Mouse (Mus musculus) heart, adult 8-10 months (tissue): ENCODE measurements around the gene Gna15. TPM values are rescaled to one million over a fixed set of nuclear protein-coding genes. Genes with fewer than 3 reads are reported as not detected.

Experiments used
- DNase-seq: peaks from one replicate; pipeline ENCODE4 v3.0.0; 2022; ENCODE audit warnings: low spot score
- total RNA-seq, 4 experiments: library from RNA; stranded (reverse); gene quantifications; 2 replicates each; pipeline ENCODE4 v1.2.4; 2022

The Gna15 gene
- total RNA-seq, result under 1 TPM; 0.37 to 0.78 (median 0.54) TPM

- DNase-seq, result no peak
Observed at GRCm38 (mm10) chr10:81524051-81524605, at the start of gene Gna15. TSS of gene Gna15 (minus strand) at chr10:81524225.

GRCm38 (mm10) chr10:81572975-81573374, 49.0 kb upstream of the Gna15 start:
- DNase-seq, result peak; percentile 70

GRCm38 (mm10) chr10:81572133-81572671, 48.2 kb upstream of the Gna15 start:
- DNase-seq, result no peak

- peak; percentile 100 for DNase-seq
Observed at GRCm38 (mm10) chr10:81571501-81571876, 47.5 kb upstream of the Gna15 start.

GRCm38 (mm10) chr10:81570831-81571500, 46.9 kb upstream of the Gna15 start:
- peak; percentile 91 for DNase-seq

DNA sequence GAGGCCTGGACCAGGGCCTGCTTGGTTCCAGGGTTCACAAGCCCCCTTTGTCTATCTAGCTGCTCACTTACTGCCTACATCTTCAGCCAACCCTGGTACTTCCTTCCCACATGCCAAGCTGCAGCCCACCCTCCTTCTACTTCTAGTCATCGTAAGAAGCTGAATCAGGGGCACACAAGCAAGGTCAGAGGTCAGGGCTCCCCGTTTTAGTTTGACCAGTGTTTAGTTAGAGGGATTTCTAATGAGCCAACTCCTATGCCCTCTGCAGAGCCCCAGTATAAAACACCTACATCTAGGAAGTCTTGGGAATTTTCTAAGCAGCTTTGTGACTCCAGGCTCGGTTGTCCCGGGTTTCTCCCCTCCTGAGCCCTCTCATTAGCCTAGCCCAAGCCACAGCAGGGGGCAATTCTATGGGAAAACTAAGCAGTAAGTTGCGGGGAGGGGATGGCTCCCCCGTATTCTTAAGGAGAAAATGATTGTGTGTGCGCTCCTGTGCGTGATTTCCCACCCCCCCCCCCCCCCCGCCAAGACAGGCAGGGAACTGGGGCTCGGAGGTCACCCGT, 46.3 kb upstream of the Gna15 start:
- no peak for DNase-seq

DNA sequence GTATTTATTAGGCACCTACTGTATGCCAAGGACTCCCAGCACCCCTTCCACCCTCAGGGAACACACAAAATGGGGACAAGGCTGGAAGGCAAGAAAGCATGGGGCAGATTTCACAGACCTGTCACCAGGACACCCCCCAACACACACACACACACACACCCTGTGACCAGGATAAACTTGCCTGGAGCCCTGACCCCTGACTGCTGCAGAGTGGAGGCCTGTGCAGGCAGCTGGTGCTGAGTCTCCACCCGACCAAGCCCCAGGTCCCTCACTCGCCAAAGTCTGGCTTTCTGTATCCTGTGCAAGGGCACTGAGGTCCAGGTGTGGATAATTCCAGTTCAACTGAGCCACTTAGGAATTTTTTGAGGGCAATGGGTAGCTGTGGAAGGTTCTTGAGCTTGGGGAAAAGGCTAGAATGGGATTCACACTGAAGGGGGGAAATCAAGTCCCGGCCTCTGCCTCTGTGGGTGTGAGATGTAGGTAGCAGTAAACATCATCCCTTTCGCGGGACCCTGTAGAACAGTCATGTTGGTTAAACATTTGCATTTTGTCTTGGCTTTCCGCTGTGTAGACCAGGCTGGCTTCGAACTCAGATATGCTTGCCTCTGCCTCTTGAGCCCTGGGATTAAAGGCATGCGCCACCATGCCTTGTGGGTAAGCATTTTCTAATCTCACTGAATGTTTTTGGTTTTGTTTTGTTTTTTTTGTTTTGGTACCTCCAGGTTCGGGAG, 45.6 kb upstream of the Gna15 start:
- DNase-seq, result no peak

DNA sequence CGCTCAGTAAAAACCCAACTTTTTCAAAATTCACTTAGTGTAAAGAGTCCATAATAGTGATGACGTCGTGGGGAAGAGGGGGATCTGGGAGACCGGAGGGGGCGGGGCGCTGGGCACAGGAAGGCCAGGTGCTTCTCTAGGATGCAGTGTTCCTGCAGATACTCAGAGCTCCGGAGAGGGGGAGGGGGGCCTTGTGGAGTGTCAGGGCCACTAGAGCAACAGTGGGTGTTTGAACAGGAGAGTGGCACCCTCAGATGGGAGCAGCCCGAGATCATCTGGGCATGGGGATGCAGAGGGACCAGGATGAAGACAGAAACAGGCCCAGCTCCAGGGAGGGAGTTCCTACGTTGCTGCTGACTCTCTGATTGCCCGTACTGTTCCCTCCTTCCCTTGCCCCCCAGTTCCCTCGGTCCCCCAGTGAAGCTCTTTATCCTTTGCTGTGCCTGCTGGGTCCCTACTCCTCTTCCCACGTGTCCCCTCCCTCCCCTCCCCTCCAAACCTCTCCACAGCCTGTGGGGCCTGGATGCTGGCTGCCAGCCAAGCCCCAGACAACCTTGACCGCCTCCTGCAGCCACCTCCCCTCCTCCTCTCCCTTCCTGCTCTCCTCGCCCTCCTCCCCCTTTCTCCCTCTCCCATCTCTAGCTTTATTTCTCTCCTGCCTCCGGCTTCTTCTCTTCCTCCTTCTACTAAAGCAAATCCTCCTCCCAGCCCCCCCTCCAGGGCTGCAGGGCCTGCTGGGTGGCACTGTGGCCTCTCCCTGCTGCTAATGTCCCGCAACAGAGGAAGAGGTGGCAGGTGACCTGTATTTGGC, 44.6 kb upstream of the Gna15 start:
- DNase-seq, result no peak

- no peak for DNase-seq
Observed at GRCm38 (mm10) chr10:81565257-81566228, 41.5 kb upstream of the Gna15 start.

GRCm38 (mm10) chr10:81564734-81565133, 40.7 kb upstream of the Gna15 start:
- no peak for DNase-seq

- DNase-seq, result peak; percentile 61
Observed at GRCm38 (mm10) chr10:81564216-81564615, 40.2 kb upstream of the Gna15 start.

GRCm38 (mm10) chr10:81563481-81563880, 39.5 kb upstream of the Gna15 start:
- DNase-seq, result no peak

- no peak for DNase-seq
Observed at GRCm38 (mm10) chr10:81562411-81562810, 38.4 kb upstream of the Gna15 start.

DNA sequence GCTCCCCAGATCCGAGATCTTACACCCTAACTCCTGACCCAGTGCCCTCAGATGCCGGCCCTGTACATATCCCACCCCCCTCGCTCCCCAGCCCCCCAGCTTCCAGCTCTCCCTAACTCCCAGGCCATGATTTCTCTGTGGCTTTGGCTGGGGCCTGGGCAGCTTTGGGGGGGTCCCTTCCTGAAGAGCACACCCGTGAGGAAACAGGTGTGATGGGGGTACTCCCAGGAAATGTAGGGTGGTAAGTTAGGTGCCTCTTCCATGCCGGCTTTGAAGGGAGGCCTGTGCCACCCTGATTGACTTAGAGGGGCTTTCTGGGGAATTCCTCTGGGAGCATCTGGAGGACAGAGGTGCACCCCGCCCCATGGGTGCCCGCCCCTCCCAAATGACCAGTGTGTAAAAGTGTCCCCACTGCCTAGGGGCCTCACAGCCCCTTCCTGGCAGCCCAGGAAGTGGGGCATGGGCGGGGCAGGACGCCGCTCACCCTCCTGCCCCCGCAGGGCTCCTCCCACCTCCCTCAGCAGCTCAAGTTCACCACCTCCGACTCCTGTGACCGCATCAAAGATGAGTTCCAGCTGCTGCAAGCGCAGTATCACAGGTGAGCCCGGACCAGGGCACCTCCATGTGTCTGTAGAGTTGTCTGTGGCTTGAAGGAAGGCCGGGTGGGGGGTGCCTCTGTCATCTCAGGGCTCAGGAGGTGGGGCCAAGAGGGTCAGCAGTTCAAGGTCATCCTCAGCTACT, 36.9 kb upstream of the Gna15 start:
- DNase-seq, result no peak

- DNase-seq, result peak; percentile 74
Observed at GRCm38 (mm10) chr10:81559627-81560539, 35.9 kb upstream of the Gna15 start.

DNA sequence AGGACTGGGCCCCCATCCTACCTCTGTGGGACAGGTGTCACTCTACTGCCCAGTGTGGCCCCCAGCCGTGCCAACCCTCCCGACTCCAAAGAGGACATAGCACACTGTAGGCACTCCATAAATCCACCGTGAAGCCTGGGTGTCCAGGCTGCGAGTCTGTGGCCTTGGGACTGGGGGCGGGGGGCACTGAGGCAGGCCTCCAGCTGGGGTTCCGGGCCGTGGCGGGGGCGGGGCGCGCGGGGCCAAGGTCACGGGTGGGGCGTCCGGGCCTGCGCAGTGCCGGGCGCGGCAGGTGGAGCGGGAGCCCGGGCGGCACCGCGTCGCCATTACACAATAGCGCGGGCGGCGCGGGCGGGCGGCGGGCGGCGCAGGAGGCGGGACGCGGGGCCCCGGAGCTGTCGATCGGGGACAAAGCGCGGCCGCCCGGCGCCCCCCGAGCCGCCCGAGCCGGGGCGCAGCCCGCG, 35.2 kb upstream of the Gna15 start, which contains the start of gene Aes:
TSS of gene Aes (plus strand) at position 326 of the 464 bp plus-strand sequence.
- DNase-seq, result peak; percentile 75

DNA sequence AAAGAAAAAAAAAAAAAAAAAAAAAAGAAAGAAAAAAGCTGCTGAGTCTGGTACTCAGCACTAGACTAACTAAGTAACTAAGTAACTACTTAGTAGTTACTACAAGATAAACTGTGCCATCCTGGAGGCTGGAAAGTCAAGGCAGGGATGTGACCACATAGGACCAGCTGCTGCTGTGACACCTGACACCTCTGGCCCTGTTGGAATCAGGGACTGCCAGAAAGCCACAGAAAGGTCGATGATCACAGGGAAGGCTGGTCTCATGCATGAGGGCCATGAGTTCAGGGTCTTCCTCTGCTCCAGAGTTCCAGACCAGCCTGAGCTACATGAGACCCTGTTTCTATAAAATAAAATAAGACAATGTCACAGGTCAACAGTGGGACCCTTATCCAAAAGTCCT, 33.5 kb upstream of the Gna15 start:
- DNase-seq, result no peak

GRCm38 (mm10) chr10:81556282-81556681, 32.3 kb upstream of the Gna15 start:
- DNase-seq, result no peak
